Mouse (Mus musculus) heart, embryonic 15.5 days (tissue): ENCODE measurements around the gene Man2a1. TPM values are rescaled to one million over a fixed set of nuclear protein-coding genes. Genes with fewer than 3 reads are reported as not detected.

Experiments
- ATAC-seq: fragments of 200-750 bp; cut with Nextera tagmentation; replicated peaks from 2 replicates; pipeline ENCODE4 v1.8.0; 2017; ENCODE audit warnings: low read depth, moderate TSS enrichment; ENCODE audit not compliant: insufficient number of reproducible peaks, insufficient read depth, low FRiP score
- H3K27ac ChIP-seq: fragments of 300-500 bp; sonication (generic); 2 replicates; pipeline ENCODE4 v1.5.1; 2015; ENCODE audit warnings: mild to moderate bottlenecking, inconsistent platforms
- H3K27me3 ChIP-seq: fragments of 300-500 bp; sonication (generic); 2 replicates; pipeline ENCODE4 v1.6.1; 2015; ENCODE audit warnings: inconsistent platforms
- H3K36me3 ChIP-seq: fragments of 300-500 bp; sonication (generic); 2 replicates; pipeline ENCODE4 v1.6.1; 2015; ENCODE audit warnings: mild to moderate bottlenecking, inconsistent platforms
- H3K4me1 ChIP-seq: fragments of 300-500 bp; sonication (generic); replicated peaks from 2 replicates; pipeline ENCODE4 v1.6.1; 2015; ENCODE audit warnings: inconsistent platforms
- H3K4me2 ChIP-seq: fragments of 300-500 bp; sonication (generic); 2 replicates; pipeline ENCODE4 v1.6.1; 2015; ENCODE audit warnings: inconsistent platforms, mild to moderate bottlenecking, moderate library complexity
- H3K4me3 ChIP-seq: fragments of 300-500 bp; sonication (generic); 2 replicates; pipeline ENCODE4 v1.5.1; 2015; ENCODE audit warnings: mild to moderate bottlenecking, inconsistent platforms
- H3K9ac ChIP-seq: fragments of 300-500 bp; sonication (generic); 2 replicates; pipeline ENCODE4 v1.6.1; 2015; ENCODE audit warnings: mild to moderate bottlenecking, inconsistent platforms
- H3K9me3 ChIP-seq: fragments of 300-500 bp; sonication (generic); replicated peaks from 2 replicates; pipeline ENCODE4 v1.6.1; 2016; ENCODE audit warnings: inconsistent platforms
- WGBS: fragments of 180-500 bp; shearing (Covaris S2); methylation state at CpG from one replicate; pipeline ENCODE4 v1.1.7; 2015; ENCODE audit warnings: mixed read lengths; 5-methylcytosine and 5-hydroxymethylcytosine counted together
- polyA plus RNA-seq: library from polyadenylated mRNA; unstranded; fragments of >200 nt; fragmentation: Nextera tagmentation; extraction: Ambion mirVana; gene quantifications from 2 replicates; pipeline ENCODE4 v1.2.1, GENCODE M21; 2015

The Man2a1 gene
- polyA plus RNA-seq, 1 experiment from 2014 or later, result 5.1 TPM

DNA sequence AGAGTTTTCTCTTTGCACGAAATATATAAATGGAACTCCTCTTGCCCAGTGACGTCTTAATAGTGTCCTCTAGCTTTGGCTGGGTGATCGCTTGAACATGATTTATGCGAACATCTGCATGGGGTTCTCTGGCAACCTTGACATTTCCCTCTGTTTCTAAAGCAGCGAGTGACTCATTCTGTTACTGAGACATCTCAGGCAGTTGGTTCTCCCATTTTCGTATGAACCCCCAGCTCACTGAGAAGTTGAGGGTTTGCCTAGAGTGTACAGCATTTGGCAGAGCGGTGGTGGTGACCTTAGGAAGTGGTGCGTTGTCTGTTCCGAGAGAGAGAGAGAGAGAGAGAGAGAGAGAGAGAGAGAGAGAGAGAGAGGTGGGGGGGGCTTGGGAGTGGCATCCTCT, 2.6 kb downstream of the Man2a1 start:
- peak overlapping the region; percentile 86 for H3K4me2 ChIP-seq
- ATAC-seq, result no peak
- H3K9me3 ChIP-seq, result no peaks in the 10 kb centered on the region
- H3K4me3 ChIP-seq, result peak overlapping the region; percentile 87
- 76% methylated on average over 9 of the region's 9 CpGs for WGBS
- H3K9ac ChIP-seq, result 0 out of 2 replicates have a peak overlapping the region, but pooled peaks have one; percentile 87
- no peaks in the 10 kb centered on the region for H3K27me3 ChIP-seq
- H3K4me1 ChIP-seq, result peaks cover 24% of the 10 kb centered on the region
- no peak overlapping the region for H3K27ac ChIP-seq
- H3K36me3 ChIP-seq, result no peaks in the 10 kb centered on the region

DNA sequence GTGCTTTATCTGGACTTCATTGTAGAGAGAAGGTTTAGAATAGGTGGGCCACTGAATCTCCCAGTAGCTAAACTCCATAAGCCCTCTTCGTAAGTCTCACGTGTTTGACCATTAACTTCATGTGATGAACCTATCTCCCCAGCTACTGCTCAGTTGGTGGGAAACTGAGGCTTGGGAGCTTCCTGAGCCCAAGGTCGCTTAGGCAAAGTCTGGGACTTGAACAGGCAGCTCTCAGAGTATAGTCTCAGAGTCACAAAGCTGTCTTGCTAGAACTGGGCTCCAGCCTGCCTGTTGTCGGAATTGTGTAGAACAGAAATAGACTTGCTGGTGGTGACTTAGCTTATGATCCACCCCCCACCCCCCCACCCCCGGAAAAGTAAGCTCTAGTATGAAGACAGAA, 3.0 kb downstream of the Man2a1 start:
- H3K36me3 ChIP-seq, result no peaks in the 10 kb centered on the region
- H3K4me2 ChIP-seq, result peak overlapping the region; percentile 86
- peaks cover 24% of the 10 kb centered on the region for H3K4me1 ChIP-seq
- H3K9me3 ChIP-seq, result no peaks in the 10 kb centered on the region
- no peak overlapping the region for H3K27ac ChIP-seq
- no peak for ATAC-seq
- 78% methylated on average over 5 of the region's 5 CpGs for WGBS
- H3K9ac ChIP-seq, result no peak overlapping the region
- H3K27me3 ChIP-seq, result no peaks in the 10 kb centered on the region
- H3K4me3 ChIP-seq, result peak overlapping the region; percentile 87; the same call in 1 of the 2 replicates

- Histone ChIP-seq H3K4me3 (no peak overlapping the region), H3K27ac (no peak overlapping the region), H3K9me3 (no peaks in the 10 kb centered on the region), H3K27me3 (no peaks in the 10 kb centered on the region), H3K9ac (no peak overlapping the region), H3K4me2 (no peak overlapping the region), H3K36me3 (no peaks in the 10 kb centered on the region), H3K4me1 (peaks cover 24% of the 10 kb centered on the region)
- no peak for ATAC-seq
- 66% methylated on average over 5 of the region's 5 CpGs for WGBS
These were observed 3.6 kb downstream of the Man2a1 start for GRCm38 (mm10) chr17:64604163-64604562.

DNA sequence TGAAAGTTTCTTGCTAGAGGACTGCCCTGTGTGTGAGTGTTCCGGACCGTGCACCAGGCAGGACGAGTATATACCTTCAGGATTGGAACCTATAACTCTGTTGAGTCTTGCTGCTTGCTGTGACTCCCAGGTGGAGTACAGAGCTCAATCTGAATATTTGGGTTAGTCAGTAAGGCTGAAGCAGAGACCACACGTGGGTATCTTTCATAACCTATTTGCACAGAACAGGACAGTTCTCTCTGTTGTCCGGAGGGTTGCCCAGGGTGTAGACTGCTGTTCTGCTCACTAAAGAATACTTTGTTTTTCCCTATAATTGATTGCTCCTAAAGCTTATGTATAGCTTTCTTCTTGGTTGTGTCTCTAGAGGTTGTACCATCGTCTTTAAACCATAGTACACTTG, 7.7 kb downstream of the Man2a1 start:
- Histone ChIP-seq H3K27ac (no peak overlapping the region), H3K36me3 (no peaks in the 10 kb centered on the region), H3K4me3 (no peak overlapping the region), H3K27me3 (no peaks in the 10 kb centered on the region), H3K4me1 (peaks cover 8% of the 10 kb centered on the region), H3K4me2 (no peak overlapping the region), H3K9ac (no peak overlapping the region), H3K9me3 (no peaks in the 10 kb centered on the region)
- ATAC-seq, result no peak
- 89% methylated on average over 6 of the region's 6 CpGs for WGBS

DNA sequence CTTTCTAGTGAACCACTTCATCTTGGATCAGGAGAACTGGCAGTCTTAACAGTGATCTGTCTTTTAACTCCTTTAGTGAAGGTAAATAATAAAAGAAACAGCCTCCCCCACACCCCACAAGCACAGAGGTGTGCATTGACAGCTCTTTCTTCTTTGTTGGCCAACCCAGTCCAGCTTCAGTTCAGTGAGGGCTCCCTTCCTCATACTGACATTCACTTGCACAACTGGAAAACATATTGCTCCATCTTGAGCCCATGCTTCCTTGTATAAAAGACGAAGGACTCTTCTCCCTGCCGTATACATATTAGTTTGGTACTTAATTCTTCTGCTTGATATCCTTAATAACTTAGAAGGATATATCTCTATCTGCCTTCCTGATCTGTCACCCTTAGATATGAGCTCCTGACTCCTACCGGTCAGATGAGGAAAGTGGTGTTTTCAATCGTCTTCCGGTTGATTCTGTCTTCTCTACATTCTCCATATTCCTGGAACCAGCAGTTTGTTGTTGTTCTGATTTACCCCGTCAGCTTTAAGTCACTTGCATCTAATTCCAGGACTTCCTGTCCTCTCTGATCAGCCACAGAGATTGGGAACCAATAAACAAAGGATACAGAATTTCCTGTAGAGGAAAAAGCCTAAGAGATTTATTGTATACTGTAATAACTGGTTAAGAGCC, 8.5 kb downstream of the Man2a1 start:
- no peaks in the 10 kb centered on the region for H3K36me3 ChIP-seq
- H3K27me3 ChIP-seq, result no peaks in the 10 kb centered on the region
- 0 out of 2 replicates have a peak overlapping the region, but pooled peaks have one; percentile 38 for H3K27ac ChIP-seq
- no peak for ATAC-seq
- H3K9me3 ChIP-seq, result no peaks in the 10 kb centered on the region
- no peak overlapping the region for H3K9ac ChIP-seq
- H3K4me1 ChIP-seq, result peaks cover 3% of the 10 kb centered on the region; the same call in 1 of the 2 replicates
- H3K4me3 ChIP-seq, result no peak overlapping the region
- H3K4me2 ChIP-seq, result no peak overlapping the region
- 68% methylated on average over 6 of the region's 6 CpGs for WGBS

GRCm38 (mm10) chr17:64609741-64610140, 9.2 kb downstream of the Man2a1 start:
- H3K27ac ChIP-seq, result peak overlapping the region; percentile 38; the same call in 1 of the 2 replicates
- H3K27me3 ChIP-seq, result no peaks in the 10 kb centered on the region
- no peak for ATAC-seq
- no peaks in the 10 kb centered on the region; the same call in 1 of the 2 replicates for H3K4me1 ChIP-seq
- no peaks in the 10 kb centered on the region for H3K9me3 ChIP-seq
- 47% methylated on average over 3 of the region's 3 CpGs for WGBS
- no peaks in the 10 kb centered on the region for H3K36me3 ChIP-seq
- H3K4me3 ChIP-seq, result no peak overlapping the region
- no peak overlapping the region for H3K4me2 ChIP-seq
- H3K9ac ChIP-seq, result no peak overlapping the region

GRCm38 (mm10) chr17:64611426-64611825, 10.9 kb downstream of the Man2a1 start:
- Histone ChIP-seq H3K4me1 (peaks cover 7% of the 10 kb centered on the region), H3K4me3 (no peak overlapping the region), H3K9ac (no peak overlapping the region), H3K27me3 (no peaks in the 10 kb centered on the region), H3K9me3 (no peaks in the 10 kb centered on the region), H3K36me3 (no peaks in the 10 kb centered on the region), H3K4me2 (no peak overlapping the region), H3K27ac (0 out of 2 replicates have a peak overlapping the region, but pooled peaks have one; percentile 28)
- no peak for ATAC-seq
- 77% methylated on average over 5 of the region's 5 CpGs for WGBS

DNA sequence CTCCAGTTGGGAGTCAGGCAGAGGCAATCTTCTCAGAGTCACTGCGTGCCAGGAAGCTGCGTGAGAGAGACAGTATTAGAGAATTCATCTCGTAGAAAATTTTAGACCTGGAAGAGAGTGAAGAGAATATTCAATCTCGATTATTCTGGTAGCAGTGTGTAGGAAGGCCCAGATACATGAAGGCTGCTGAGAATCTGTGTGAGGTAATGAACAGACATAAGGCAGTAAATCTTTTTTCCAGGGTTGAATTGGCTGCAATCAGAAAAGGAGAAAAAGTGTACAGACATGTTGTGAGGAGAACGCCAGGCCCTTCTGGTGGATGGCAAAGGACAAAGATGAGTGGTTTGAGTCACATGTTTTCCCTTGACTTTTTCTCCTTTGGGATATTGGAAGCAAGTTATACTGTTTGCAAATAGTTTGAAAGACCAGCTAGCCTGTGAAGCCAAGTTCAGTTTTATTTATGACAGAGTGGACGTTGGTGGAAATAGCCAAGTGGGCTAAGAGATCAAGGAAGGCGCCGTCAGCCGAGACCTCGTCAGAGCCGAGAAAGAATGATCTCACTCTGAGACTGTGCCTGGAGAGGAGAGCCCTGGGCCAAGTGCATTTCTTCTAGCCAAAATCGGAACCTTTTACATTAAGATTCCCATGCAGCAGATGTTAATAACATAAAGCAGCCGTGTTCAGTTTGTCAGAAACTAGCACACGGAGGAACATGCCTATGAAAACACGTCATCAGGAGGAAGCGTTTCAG, 11.8 kb downstream of the Man2a1 start:
- Histone ChIP-seq H3K9me3 (no peaks in the 10 kb centered on the region), H3K27ac (peak overlapping the region; percentile 38), H3K27me3 (no peaks in the 10 kb centered on the region), H3K36me3 (no peaks in the 10 kb centered on the region), H3K4me1 (peaks cover 10% of the 10 kb centered on the region), H3K4me3 (no peak overlapping the region), H3K4me2 (no peak overlapping the region), H3K9ac (no peak overlapping the region)
- ATAC-seq, result peak; percentile 76
- 78% methylated on average over 16 of the region's 16 CpGs for WGBS

DNA sequence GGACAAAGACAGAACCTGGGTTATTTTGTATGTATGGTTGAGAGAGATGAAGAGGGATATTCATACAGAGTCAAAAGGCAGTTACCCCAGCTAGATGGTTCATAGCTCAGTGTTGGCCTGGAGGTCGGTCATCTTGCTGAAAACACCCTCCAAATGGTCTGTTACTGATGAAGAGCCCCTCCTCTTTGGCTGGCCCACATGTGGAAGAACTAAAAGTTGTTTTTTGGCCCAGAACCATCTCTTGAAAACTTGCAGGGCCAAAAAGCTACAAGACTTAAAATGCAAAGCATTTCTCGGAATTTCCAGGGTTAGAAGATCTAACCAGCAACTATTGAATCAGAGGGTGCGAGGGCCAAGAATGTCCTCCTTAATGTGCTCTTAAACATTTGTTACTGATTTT, 12.4 kb downstream of the Man2a1 start:
- Histone ChIP-seq H3K9ac (no peak overlapping the region), H3K4me2 (no peak overlapping the region), H3K9me3 (no peaks in the 10 kb centered on the region), H3K36me3 (no peaks in the 10 kb centered on the region), H3K27me3 (no peaks in the 10 kb centered on the region), H3K4me1 (peaks cover 16% of the 10 kb centered on the region), H3K27ac (peak overlapping the region; percentile 38), H3K4me3 (no peak overlapping the region)
- 80% methylated on average over 3 of the region's 3 CpGs for WGBS
- ATAC-seq, result no peak

DNA sequence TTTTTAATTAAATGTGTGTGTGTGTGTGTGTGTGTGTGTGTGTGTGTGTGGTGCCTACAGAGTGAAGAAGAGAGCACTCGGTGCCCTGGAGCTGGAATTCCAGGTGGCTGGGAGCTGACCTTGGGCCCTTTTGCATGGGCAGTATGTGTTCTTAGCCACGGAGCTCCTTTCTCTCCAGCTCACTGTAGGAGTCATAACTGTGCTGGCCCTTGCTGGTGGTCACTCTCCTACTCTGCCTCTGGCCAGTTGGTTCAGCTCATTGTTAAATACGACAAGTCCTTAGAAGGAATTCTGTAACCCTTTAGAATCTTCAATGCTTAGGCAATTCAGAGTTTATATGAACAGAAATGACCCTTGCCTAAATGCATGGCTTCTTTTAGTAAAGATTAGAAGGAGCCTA, 12.8 kb downstream of the Man2a1 start:
- 69% methylated on average over 3 of the region's 3 CpGs for WGBS
- ATAC-seq, result no peak
- Histone ChIP-seq H3K4me1 (peaks cover 20% of the 10 kb centered on the region), H3K9me3 (no peaks in the 10 kb centered on the region), H3K27me3 (no peaks in the 10 kb centered on the region), H3K4me2 (no peak overlapping the region), H3K9ac (no peak overlapping the region), H3K27ac (0 out of 2 replicates have a peak overlapping the region, but pooled peaks have one; percentile 38), H3K36me3 (no peaks in the 10 kb centered on the region), H3K4me3 (no peak overlapping the region)

GRCm38 (mm10) chr17:64614804-64615203, 14.3 kb downstream of the Man2a1 start:
- H3K4me3 ChIP-seq, result no peak overlapping the region
- H3K9me3 ChIP-seq, result no peaks in the 10 kb centered on the region
- no peak overlapping the region for H3K9ac ChIP-seq
- 76% methylated on average over 3 of the region's 3 CpGs for WGBS
- H3K27me3 ChIP-seq, result no peaks in the 10 kb centered on the region
- H3K4me1 ChIP-seq, result peaks cover 26% of the 10 kb centered on the region
- no peak overlapping the region for H3K27ac ChIP-seq
- H3K36me3 ChIP-seq, result no peaks in the 10 kb centered on the region
- H3K4me2 ChIP-seq, result no peak overlapping the region
- ATAC-seq, result no peak
